Mouse (Mus musculus): ENCODE results near the gene Zfp704. TPM values are rescaled to one million over a fixed set of nuclear protein-coding genes. Genes with fewer than 3 reads are reported as not detected.

Gene Zfp704
- total and polyA plus RNA-seq, 2 experiments from 2014 or later: 13.0 to 70.4 TPM

DNA sequence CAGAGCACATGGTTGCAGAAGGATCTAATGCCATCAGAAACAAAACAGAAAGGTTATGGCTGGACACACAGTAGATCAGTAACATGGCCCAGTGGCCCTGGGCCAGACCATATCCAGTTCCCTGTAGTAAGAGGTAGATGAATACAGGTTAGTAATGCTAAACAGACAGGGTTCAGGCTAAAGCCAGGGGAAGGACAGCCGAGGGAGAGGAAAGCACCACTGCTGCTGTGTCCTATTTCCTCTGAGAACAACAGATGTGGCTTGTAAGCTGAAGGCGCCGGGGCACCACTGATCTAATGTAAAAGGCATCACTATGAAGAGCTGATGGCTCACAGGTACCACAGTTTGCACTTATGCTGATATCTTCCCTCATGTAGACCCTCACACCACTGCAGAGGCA lies 124.4 kb downstream of the Zfp704 start:
- no peaks in the 10 kb centered on the region for H3K4me1 ChIP-seq (ENCODE audit: insufficient read depth)
- H3K27ac ChIP-seq (ENCODE audit: low read depth, low read length): no peak overlapping the region
- no peaks in the 10 kb centered on the region for H3K36me3 ChIP-seq (ENCODE audit: insufficient read depth)
- H3K9ac ChIP-seq: no peak overlapping the region
- 92% methylated on average over 3 of the region's 3 CpGs for WGBS
- no peak overlapping the region for H3K4me2 ChIP-seq (ENCODE audit: low read depth)
- DNase-seq: no peak
- no peak overlapping the region for H3K4me3 ChIP-seq (ENCODE audit: low read depth, low read length)
- no peak for TF ChIP-seq CTCF (IDR thresholded peaks at IDR 0.05; ENCODE audit: low read depth)
- no peaks in the 10 kb centered on the region for H3K27me3 ChIP-seq (ENCODE audit: insufficient read depth, low read length)
- no peaks in the 10 kb centered on the region for H3K9me3 ChIP-seq (ENCODE audit: low read length)
- no peak for ATAC-seq

DNA sequence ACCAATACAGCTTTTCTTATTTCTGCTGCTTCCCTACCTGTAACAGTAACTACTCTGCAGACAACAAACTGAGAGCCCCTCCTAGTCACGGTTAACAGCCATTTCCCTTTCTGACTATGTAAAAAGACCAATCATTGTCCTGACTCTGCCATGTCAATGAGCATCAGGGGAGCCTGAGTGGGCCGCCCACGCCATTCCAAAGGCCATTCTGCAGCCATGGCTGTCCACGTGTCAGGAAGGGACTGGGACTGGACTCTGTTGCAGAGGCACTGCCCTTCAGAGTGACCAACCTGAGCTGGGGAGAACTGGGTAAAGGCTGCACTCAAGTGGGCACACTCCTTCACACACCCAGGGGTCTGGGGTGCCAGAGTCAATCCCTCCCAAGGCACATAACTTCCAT lies 127.9 kb downstream of the Zfp704 start:
- ATAC-seq (no peak), DNase-seq (no peak)
- no peak for TF ChIP-seq CTCF (IDR thresholded peaks at IDR 0.05; ENCODE audit: low read depth)
- H3K4me3 ChIP-seq (ENCODE audit: low read depth, low read length): no peak overlapping the region
- H3K9me3 ChIP-seq (ENCODE audit: low read length): no peaks in the 10 kb centered on the region
- no peak overlapping the region for H3K27ac ChIP-seq (ENCODE audit: low read depth, low read length)
- H3K4me1 ChIP-seq (ENCODE audit: insufficient read depth): no peaks in the 10 kb centered on the region
- no peaks in the 10 kb centered on the region for H3K36me3 ChIP-seq (ENCODE audit: insufficient read depth)
- WGBS: 85% methylated on average over 4 of the region's 4 CpGs
- no peak overlapping the region for H3K9ac ChIP-seq
- H3K27me3 ChIP-seq (ENCODE audit: insufficient read depth, low read length): no peaks in the 10 kb centered on the region
- no peak overlapping the region for H3K4me2 ChIP-seq (ENCODE audit: low read depth)

DNA sequence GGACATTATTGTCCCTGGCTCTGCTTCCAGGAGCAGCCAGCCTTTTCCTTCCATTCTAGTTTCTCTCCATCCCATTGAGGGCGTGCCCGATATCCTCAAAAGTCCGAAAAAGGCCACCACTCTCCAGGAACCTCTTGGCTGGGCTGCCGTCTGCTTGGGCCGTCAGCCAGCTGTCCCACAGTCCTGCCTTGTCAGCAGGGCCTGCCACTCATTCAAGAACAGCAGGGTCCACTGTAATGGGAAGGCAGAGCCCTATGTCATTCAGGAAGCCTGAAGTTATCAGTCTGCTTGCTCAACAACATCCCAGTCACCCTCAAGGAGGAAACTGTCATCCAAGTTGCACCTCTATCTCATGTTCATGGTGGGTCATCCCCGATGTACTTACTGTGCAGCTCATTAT lies 128.5 kb downstream of the Zfp704 start:
- no peak for DNase-seq
- H3K4me1 ChIP-seq (ENCODE audit: insufficient read depth): no peaks in the 10 kb centered on the region
- no peaks in the 10 kb centered on the region for H3K36me3 ChIP-seq (ENCODE audit: insufficient read depth)
- no peak overlapping the region for H3K4me2 ChIP-seq (ENCODE audit: low read depth)
- TF ChIP-seq CTCF (IDR thresholded peaks at IDR 0.05; ENCODE audit: low read depth): no peak
- no peak overlapping the region for H3K27ac ChIP-seq (ENCODE audit: low read depth, low read length)
- H3K4me3 ChIP-seq (ENCODE audit: low read depth, low read length): no peak overlapping the region
- WGBS: 46% methylated on average over 6 of the region's 6 CpGs
- no peaks in the 10 kb centered on the region for H3K9me3 ChIP-seq (ENCODE audit: low read length)
- no peaks in the 10 kb centered on the region for H3K27me3 ChIP-seq (ENCODE audit: insufficient read depth, low read length)
- no peak overlapping the region for H3K9ac ChIP-seq
- ATAC-seq: no peak

DNA sequence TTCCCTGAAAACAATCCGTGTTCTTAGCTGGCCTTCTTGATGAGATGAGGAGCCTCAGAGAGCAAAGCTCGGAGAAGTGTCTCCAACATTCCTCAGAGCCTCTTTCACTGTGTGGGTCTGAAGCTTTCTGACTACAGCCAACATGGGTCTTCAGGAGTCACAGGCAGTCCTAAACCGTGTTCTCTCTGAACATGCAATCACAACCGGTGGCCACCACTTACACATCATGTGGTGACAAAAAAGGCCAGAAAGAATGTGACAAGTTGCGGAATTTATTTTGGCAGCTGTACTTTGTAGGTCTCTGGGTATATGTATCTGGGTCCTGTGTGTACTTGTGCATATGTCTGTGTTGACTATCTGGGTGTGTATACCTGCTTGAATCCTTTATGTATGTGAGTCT lies 128.9 kb downstream of the Zfp704 start:
- TF ChIP-seq CTCF (IDR thresholded peaks at IDR 0.05; ENCODE audit: low read depth): no peak
- Histone ChIP-seq H3K4me1 (ENCODE audit: insufficient read depth) (no peaks in the 10 kb centered on the region), H3K4me3 (ENCODE audit: low read depth, low read length) (no peak overlapping the region), H3K27ac (ENCODE audit: low read depth, low read length) (no peak overlapping the region), H3K9ac (no peak overlapping the region), H3K36me3 (ENCODE audit: insufficient read depth) (no peaks in the 10 kb centered on the region), H3K9me3 (ENCODE audit: low read length) (no peaks in the 10 kb centered on the region), H3K27me3 (ENCODE audit: insufficient read depth, low read length) (no peaks in the 10 kb centered on the region), H3K4me2 (ENCODE audit: low read depth) (no peak overlapping the region)
- ATAC-seq: no peak
- DNase-seq: no peak
- WGBS: 87% methylated on average over 5 of the region's 5 CpGs

DNA sequence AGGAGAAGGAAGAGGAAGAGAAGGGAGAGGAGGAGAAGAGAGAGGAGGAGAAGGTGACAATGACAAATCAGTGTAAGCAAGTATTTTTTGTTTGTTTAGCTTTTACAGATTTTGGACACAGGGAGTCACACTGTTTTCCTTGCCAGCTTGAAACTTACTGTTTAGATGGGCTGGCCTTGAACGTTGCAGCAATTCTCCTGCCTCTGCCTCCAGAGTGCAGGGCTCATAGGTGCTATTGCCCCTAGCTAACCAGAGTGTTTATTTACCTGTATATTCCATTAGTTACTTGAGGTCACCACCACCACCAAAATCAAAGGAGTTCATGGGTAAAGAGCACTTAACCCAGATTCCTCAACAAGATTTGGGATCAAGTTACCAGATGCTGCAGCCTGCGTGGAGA lies 132.5 kb downstream of the Zfp704 start:
- no peak overlapping the region for H3K9ac ChIP-seq
- H3K4me1 ChIP-seq (ENCODE audit: insufficient read depth): no peaks in the 10 kb centered on the region
- H3K4me3 ChIP-seq (ENCODE audit: low read depth, low read length): no peak overlapping the region
- TF ChIP-seq CTCF (IDR thresholded peaks at IDR 0.05; ENCODE audit: low read depth): no peak
- ATAC-seq: no peak
- WGBS: 58% methylated on average over 2 of the region's 2 CpGs
- no peak overlapping the region for H3K27ac ChIP-seq (ENCODE audit: low read depth, low read length)
- H3K27me3 ChIP-seq (ENCODE audit: insufficient read depth, low read length): no peaks in the 10 kb centered on the region
- no peak overlapping the region for H3K4me2 ChIP-seq (ENCODE audit: low read depth)
- DNase-seq: no peak
- H3K9me3 ChIP-seq (ENCODE audit: low read length): no peaks in the 10 kb centered on the region
- H3K36me3 ChIP-seq (ENCODE audit: insufficient read depth): peaks cover 5% of the 10 kb centered on the region

DNA sequence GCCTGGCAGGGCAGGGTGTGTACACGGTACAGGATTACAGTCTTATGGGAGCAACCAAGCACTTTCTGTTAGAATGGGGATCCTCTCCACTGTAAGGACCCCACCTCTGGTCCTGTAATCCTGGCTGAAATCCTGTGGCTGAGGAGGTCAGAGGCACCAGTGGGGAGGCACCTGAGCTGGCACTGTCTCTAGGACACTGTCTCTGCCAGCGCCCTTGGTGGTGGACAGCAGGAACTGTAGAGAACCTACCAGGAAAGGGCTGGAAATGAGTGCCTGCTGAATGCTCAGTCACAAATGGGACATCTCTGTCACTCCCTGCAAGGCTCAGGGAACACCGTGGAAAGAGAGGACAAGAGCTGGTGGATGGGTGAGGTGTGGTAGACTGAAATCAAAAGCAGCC lies 133.5 kb downstream of the Zfp704 start:
- H3K4me2 ChIP-seq (ENCODE audit: low read depth): no peak overlapping the region
- no peak for TF ChIP-seq CTCF (IDR thresholded peaks at IDR 0.05; ENCODE audit: low read depth)
- H3K9me3 ChIP-seq (ENCODE audit: low read length): no peaks in the 10 kb centered on the region
- peaks cover 5% of the 10 kb centered on the region for H3K36me3 ChIP-seq (ENCODE audit: insufficient read depth)
- no peaks in the 10 kb centered on the region for H3K27me3 ChIP-seq (ENCODE audit: insufficient read depth, low read length)
- DNase-seq (no peak), ATAC-seq (no peak)
- no peak overlapping the region for H3K9ac ChIP-seq
- 98% methylated on average over 3 of the region's 3 CpGs for WGBS
- H3K27ac ChIP-seq (ENCODE audit: low read depth, low read length): no peak overlapping the region
- no peaks in the 10 kb centered on the region for H3K4me1 ChIP-seq (ENCODE audit: insufficient read depth)
- no peak overlapping the region for H3K4me3 ChIP-seq (ENCODE audit: low read depth, low read length)

DNA sequence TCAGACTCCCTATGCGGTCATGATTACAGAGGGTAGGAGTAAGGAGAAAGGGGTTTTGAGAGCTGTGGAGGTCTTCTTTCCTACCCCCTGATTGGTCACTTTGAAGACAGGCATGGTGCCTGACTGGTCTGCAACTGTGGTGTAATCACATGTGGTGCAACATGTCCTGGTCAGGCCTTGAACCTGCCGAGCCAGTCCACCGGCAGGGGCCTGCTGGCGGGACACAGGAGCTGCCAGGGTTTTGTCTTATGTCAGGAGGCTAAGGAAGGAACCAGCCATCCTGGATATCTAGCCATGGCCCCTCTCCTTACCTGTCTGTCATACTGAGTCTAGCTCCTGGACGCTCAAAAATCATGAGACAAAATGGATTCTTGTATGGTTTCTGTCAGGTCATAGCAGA lies 134.4 kb downstream of the Zfp704 start:
- DNase-seq (no peak), ATAC-seq (no peak)
- H3K27ac ChIP-seq (ENCODE audit: low read depth, low read length): no peak overlapping the region
- H3K27me3 ChIP-seq (ENCODE audit: insufficient read depth, low read length): no peaks in the 10 kb centered on the region
- 97% methylated on average over 5 of the region's 5 CpGs for WGBS
- H3K36me3 ChIP-seq (ENCODE audit: insufficient read depth): peaks cover 5% of the 10 kb centered on the region
- H3K4me2 ChIP-seq (ENCODE audit: low read depth): no peak overlapping the region
- no peak overlapping the region for H3K4me3 ChIP-seq (ENCODE audit: low read depth, low read length)
- H3K9me3 ChIP-seq (ENCODE audit: low read length): no peaks in the 10 kb centered on the region
- no peak overlapping the region for H3K9ac ChIP-seq
- H3K4me1 ChIP-seq (ENCODE audit: insufficient read depth): no peaks in the 10 kb centered on the region
- no peak for TF ChIP-seq CTCF (IDR thresholded peaks at IDR 0.05; ENCODE audit: low read depth)

DNA sequence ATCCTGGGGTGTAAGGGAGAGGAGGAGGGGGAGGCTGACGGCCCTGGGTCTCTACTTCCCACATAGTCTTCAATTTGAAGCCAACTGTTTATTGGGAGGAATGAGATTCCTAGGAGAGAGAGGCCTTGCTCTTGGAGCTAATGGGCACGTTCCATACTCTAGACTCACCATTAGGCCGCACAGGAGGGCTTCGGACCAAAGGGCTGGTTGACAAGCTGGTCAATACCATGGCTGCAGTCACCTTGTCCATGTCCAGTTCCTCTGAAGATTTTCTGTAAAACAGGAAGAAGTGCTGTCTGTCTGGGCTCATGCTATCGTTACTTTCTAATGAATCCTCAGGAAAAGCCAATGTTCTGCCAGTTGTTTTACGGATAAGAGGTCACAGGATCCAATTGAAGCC lies 135.6 kb downstream of the Zfp704 start:
- H3K9me3 ChIP-seq (ENCODE audit: low read length): no peaks in the 10 kb centered on the region
- no peak overlapping the region for H3K4me3 ChIP-seq (ENCODE audit: low read depth, low read length)
- H3K36me3 ChIP-seq (ENCODE audit: insufficient read depth): peaks cover 8% of the 10 kb centered on the region
- no peak for TF ChIP-seq CTCF (IDR thresholded peaks at IDR 0.05; ENCODE audit: low read depth)
- no peak overlapping the region for H3K4me2 ChIP-seq (ENCODE audit: low read depth)
- 94% methylated on average over 6 of the region's 6 CpGs for WGBS
- DNase-seq (no peak), ATAC-seq (no peak)
- no peak overlapping the region for H3K27ac ChIP-seq (ENCODE audit: low read depth, low read length)
- H3K9ac ChIP-seq: no peak overlapping the region
- no peaks in the 10 kb centered on the region for H3K27me3 ChIP-seq (ENCODE audit: insufficient read depth, low read length)
- H3K4me1 ChIP-seq (ENCODE audit: insufficient read depth): no peaks in the 10 kb centered on the region
